Mouse (Mus musculus): ENCODE data around the gene Cd96.

DNA sequence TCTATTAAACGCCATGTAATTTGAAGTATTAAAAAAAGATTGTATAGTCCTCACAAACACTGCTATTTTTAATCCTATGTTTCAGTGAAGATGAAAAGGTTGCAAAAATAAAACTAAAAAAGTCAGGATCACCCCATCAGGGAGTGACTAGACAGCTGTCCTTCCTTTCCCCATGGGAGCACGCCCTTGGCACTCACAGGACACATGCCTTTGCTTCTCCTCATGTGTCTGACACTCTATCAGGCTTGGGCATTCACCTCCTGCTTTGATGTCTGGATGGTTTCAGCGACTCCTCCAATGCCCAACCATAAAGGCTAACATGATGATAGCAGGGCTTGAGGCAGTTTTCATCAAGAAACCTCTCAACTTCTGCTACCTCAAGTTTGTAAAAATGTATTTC is 46.9 kb upstream of the Cd96 start:
- no peak for TF ChIP-seq MAFK (IDR thresholded peaks at IDR 0.05; ENCODE audit: borderline replicate concordance, low read depth, low read length)
- TF ChIP-seq MYC (IDR thresholded peaks at IDR 0.05; ENCODE audit: low read depth, low read length) = no peak
- TF ChIP-seq CTCF (IDR thresholded peaks at IDR 0.05 in 2 of 3, conservative IDR thresholded peaks at IDR 0.05 in 1 of 3; ENCODE audit: control insufficient read depth in 1 of 3, insufficient read depth in 1 of 3, low read depth in 2 of 3, low read length in 3 of 3, poor library complexity in 1 of 3, severe bottlenecking in 1 of 3) = no peak
- TF ChIP-seq POLR2A (IDR thresholded peaks at IDR 0.05; ENCODE audit: control insufficient read depth in 1 of 2, insufficient read depth in 1 of 2, low read depth in 1 of 2, low read length in 2 of 2, poor library complexity in 1 of 2) = no peak
- no peak for TF ChIP-seq MEF2A (IDR thresholded peaks at IDR 0.05; ENCODE audit: extremely low read depth, insufficient replicate concordance, low read depth, low read length, poor library complexity, severe bottlenecking)
- no peak for TF ChIP-seq TCF12 (IDR thresholded peaks at IDR 0.05; ENCODE audit: low read depth, low read length)
- no peak for TF ChIP-seq EP300 (IDR thresholded peaks at IDR 0.05; ENCODE audit: low read depth in 1 of 2, low read length in 2 of 2)
- no peak for TF ChIP-seq ZC3H11A (IDR thresholded peaks at IDR 0.05; ENCODE audit: low read depth, low read length)
- no peak for TF ChIP-seq MAX (IDR thresholded peaks at IDR 0.05; ENCODE audit: low read length)
- no peak for TF ChIP-seq SIN3A (IDR thresholded peaks at IDR 0.05; ENCODE audit: low read length)
- TF ChIP-seq CHD2 (IDR thresholded peaks at IDR 0.05; ENCODE audit: low read length) = no peak
- no peak for TF ChIP-seq USF1 (IDR thresholded peaks at IDR 0.05; ENCODE audit: low read depth, low read length)
- TF ChIP-seq USF2 (IDR thresholded peaks at IDR 0.05; ENCODE audit: borderline replicate concordance in 1 of 2, insufficient read depth in 1 of 2, low read depth in 1 of 2, low read length in 2 of 2) = no peak

All from MEL (cell line).